Mouse (Mus musculus) megakaryocyte, embryonic 14.5 days (primary cell): ENCODE data around the gene Gm6169. TPM values are rescaled to one million over a fixed set of nuclear protein-coding genes. Genes with fewer than 3 reads are reported as not detected.
"Not testable (repeated sequence)": the region's sequence is repeated elsewhere in the genome, so short reads cannot be mapped to it uniquely, and the experiment has no call there.

Experiments
- H3K27me3 ChIP-seq: replicated peaks from 2 replicates; pipeline ENCODE3; 2012; ENCODE audit warnings: inconsistent platforms
- H3K36me3 ChIP-seq: replicated peaks from 2 replicates; pipeline ENCODE3; 2012; ENCODE audit warnings: low read length, inconsistent platforms, mixed read lengths
- H3K4me1 ChIP-seq: 2 replicates; pipeline ENCODE4 v1.6.1; 2012; ENCODE audit warnings: inconsistent platforms
- H3K4me3 ChIP-seq: replicated peaks from 2 replicates; pipeline ENCODE3; 2012; ENCODE audit warnings: moderate library complexity, mild to moderate bottlenecking, inconsistent platforms
- H3K9me3 ChIP-seq: 2 replicates; pipeline ENCODE4 v1.6.1; 2012; ENCODE audit warnings: inconsistent platforms
- FLI1 ChIP-seq: IDR thresholded peaks from 2 replicates; pipeline ENCODE4 v1.6.1; 2012; ENCODE audit warnings: low read length, inconsistent platforms, mixed read lengths
- GATA1 ChIP-seq: IDR thresholded peaks from 3 replicates; pipeline ENCODE4 v1.6.1; 2012; ENCODE audit warnings: mixed read lengths, low read length, inconsistent platforms, borderline replicate concordance
- polyA plus RNA-seq: library from polyadenylated mRNA; stranded (reverse); fragments of >175 nt; gene quantifications from 2 replicates; pipeline ENCODE4 v1.2.3, GENCODE M21; 2012; ENCODE audit warnings: low replicate concordance; ENCODE audit not compliant: insufficient read depth

Gm6169 gene
- polyA plus RNA-seq, 1 experiment: 0.32 TPM

DNA sequence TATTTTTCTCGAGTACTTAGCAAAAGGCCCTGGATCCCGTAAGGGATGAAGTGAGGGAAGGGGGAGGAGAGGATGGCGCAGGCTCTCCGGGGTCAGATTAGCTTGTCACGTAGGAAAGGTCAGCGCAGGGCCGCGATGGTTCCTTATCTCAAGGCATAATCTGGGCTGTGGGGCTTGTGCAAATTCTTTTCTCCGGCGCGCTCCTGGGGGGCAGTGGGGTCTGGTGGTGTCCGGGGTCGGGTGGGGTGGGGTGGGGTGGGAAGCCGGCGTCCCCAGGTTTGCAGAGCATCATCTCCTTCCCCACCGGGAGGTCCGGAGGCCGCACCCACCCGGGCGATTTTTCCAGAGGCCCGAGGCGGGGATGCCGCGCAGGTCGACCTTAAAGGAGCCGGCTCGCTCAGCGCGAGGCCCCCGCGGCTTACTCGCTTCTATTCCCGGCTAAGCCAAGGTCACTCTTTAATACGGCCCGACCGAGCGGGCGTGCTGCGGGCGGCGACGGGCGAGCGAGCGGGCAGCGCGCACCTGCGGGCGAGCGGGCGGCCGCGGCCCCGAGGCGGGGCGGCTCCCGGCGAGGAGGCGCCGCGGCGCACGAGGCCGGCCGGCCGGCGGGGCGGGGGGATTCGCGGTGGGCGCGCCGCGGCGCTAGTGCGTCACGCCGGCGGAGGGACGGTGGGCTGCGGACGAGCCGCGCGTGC lies 28.0 kb downstream of the Gm6169 start:
- H3K36me3 ChIP-seq: no peaks in the 10 kb centered on the region
- no peaks in the 10 kb centered on the region; the same call in 1 of the 2 replicates for H3K9me3 ChIP-seq
- peaks cover 22% of the 10 kb centered on the region for H3K4me1 ChIP-seq
- H3K4me3 ChIP-seq: peak overlapping the region; percentile 92
- TF ChIP-seq FLI1: no peak
- peaks cover 52% of the 10 kb centered on the region for H3K27me3 ChIP-seq

- peaks cover 37% of the 10 kb centered on the region for H3K27me3 ChIP-seq
- no peak for TF ChIP-seq FLI1
- TF ChIP-seq GATA1: no peak
- H3K4me3 ChIP-seq: no peak overlapping the region
- peaks cover 5% of the 10 kb centered on the region for H3K36me3 ChIP-seq
- peaks cover 7% of the 10 kb centered on the region for H3K9me3 ChIP-seq
- H3K4me1 ChIP-seq: peaks cover 46% of the 10 kb centered on the region
Observed at GRCm38 (mm10) chr13:97068151-97068550, 30.9 kb downstream of the Gm6169 start.

DNA sequence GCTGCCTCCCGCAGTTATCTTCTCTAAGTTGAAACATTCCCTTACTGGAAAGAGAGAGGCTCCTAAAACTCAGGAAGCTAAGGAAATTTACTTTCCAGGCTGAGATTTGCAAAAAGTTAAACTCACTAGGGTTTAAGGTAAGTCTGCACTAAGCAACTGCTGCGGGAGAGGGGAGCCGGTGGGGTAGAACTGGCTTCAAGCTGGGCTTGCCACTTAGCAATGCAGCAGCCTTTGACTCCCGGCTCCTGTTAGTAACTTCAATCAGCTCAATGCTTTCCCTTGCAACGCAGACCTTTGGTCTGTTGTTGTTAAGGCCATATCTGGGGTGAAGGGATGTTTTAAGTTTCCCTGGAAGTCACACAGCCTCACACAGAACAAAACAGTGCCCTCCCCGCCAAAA lies 31.3 kb downstream of the Gm6169 start:
- Histone ChIP-seq H3K36me3 (peaks cover 9% of the 10 kb centered on the region), H3K4me3 (no peak overlapping the region), H3K4me1 (peaks cover 50% of the 10 kb centered on the region), H3K27me3 (peaks cover 33% of the 10 kb centered on the region), H3K9me3 (peaks cover 11% of the 10 kb centered on the region)
- TF ChIP-seq FLI1 (no peak), GATA1 (no peak)

DNA sequence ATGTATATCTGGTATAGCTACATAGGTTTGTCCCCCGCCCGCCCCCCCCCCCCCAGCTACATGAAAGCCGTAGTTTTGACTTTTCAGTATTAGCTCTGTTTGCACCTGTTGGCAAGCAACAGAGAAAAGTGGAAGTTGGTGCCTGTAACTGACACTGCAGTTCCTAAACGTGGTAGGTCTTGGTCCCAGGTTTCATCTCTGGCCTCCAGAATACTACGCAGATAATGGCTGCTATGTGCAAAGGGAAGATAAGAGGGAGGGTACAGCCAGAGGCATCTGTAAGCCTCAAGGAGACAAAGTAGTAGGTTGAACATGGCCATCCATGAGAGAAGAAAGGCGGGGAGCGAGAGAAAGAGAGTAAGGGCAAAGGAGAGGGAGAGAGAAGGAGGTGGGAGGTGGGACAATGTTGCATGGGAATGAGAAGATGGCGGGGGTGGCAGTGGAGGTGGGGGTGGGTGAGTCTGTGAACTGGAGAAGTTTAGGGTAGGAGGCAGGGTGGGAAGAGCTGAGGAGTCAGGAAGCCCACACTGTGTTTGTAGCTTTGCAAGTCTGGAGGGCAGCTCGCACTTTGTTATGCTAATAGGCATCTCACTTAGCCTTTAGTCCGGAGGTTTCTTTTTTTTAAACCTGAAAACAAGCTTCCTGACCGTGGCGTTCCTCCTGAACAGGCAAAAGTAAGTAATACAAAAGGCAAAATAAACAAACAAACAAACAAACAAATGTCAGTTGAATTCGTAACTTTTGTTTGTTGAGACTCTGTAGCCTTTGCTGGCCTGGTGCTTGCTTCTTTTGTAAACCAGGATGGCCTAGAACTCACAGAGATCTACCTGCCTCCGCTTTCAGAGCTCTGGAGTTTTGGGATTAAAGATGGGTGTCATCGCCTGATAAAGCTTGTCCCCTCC lies 32.1 kb downstream of the Gm6169 start, which contains the start of gene Fam169a:
Gene Fam169a, plus strand, starts transcription at position 638 of the 902 bp plus-strand sequence.
- peaks cover 9% of the 10 kb centered on the region for H3K36me3 ChIP-seq
- H3K4me1 ChIP-seq: peaks cover 55% of the 10 kb centered on the region
- H3K27me3 ChIP-seq: peaks cover 26% of the 10 kb centered on the region
- TF ChIP-seq GATA1 (no peak), FLI1 (no peak)
- no peak within 1 kb of the TSS for H3K4me3 ChIP-seq
- H3K9me3 ChIP-seq: peaks cover 14% of the 10 kb centered on the region

- not testable (repeated sequence) for H3K36me3 ChIP-seq, H3K4me3 ChIP-seq
- Histone ChIP-seq H3K27me3 (peaks cover 14% of the 10 kb centered on the region), H3K9me3 (peaks cover 20% of the 10 kb centered on the region), H3K4me1 (peaks cover 55% of the 10 kb centered on the region)
Observed at GRCm38 (mm10) chr13:97064844-97065621, 34.0 kb downstream of the Gm6169 start.

DNA sequence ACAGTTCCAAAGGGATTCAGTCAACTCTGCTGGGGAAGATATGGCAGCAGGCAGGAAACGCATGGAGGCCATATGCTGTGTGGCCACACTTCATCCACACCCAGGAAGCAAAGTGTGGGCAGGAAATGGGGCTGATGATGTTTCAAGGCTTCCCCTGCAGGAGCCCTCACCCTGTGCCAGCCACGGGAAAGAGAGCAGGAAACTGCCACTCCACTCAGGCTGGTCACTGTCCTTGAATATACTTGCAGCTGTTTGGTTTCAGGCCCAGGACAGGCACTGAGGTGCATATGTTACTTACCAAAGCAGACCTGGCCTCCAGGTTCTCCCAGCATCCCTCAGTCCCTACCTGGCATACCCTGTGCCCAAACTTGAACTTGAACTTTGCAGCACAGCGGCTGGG lies 34.6 kb downstream of the Gm6169 start:
- 0 out of 2 replicates have a peak, but pooled peaks have one; percentile 43 for TF ChIP-seq FLI1
- TF ChIP-seq GATA1: no peak
- H3K4me1 ChIP-seq: peaks cover 60% of the 10 kb centered on the region
- peak overlapping the region; percentile 75 for H3K4me3 ChIP-seq
- H3K27me3 ChIP-seq: peaks cover 10% of the 10 kb centered on the region
- H3K36me3 ChIP-seq: peaks cover 9% of the 10 kb centered on the region
- peaks cover 20% of the 10 kb centered on the region for H3K9me3 ChIP-seq

- peaks cover 9% of the 10 kb centered on the region for H3K36me3 ChIP-seq
- H3K9me3 ChIP-seq: peaks cover 20% of the 10 kb centered on the region
- peaks cover 60% of the 10 kb centered on the region for H3K4me1 ChIP-seq
- TF ChIP-seq FLI1: no peak
- TF ChIP-seq GATA1: no peak
- H3K27me3 ChIP-seq: peaks cover 5% of the 10 kb centered on the region
- H3K4me3 ChIP-seq: peak overlapping the region; percentile 65
Observed at GRCm38 (mm10) chr13:97063431-97063830, 35.6 kb downstream of the Gm6169 start.

GRCm38 (mm10) chr13:97062151-97062550 lies 36.9 kb downstream of the Gm6169 start:
- TF ChIP-seq GATA1 (no peak), FLI1 (no peak)
- H3K4me3 ChIP-seq: no peak overlapping the region
- peaks cover 65% of the 10 kb centered on the region for H3K4me1 ChIP-seq
- peaks cover 1% of the 10 kb centered on the region for H3K27me3 ChIP-seq
- peaks cover 20% of the 10 kb centered on the region for H3K9me3 ChIP-seq
- peaks cover 9% of the 10 kb centered on the region for H3K36me3 ChIP-seq

DNA sequence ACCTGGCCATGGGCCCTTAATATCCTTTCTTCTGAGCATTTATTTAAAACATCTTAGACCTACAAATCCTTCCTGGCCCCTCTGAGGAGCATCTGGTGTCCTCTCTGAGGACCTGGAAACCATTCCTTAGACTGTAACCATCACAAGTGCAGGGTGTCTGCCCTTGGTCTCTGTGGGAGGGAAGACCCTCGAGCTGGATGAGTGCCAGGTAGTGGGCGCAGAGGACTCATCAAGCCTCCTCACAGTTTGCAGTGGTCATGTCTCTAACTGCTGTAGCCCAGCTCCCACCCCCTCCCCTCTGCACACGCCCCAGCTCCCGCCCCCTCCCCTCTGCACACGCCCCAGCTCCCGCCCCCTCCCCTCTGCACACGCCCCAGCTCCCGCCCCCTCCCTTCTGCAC lies 38.7 kb downstream of the Gm6169 start:
- peaks cover 67% of the 10 kb centered on the region for H3K4me1 ChIP-seq
- no peak for TF ChIP-seq FLI1
- TF ChIP-seq GATA1: no peak
- H3K27me3 ChIP-seq: peaks cover 2% of the 10 kb centered on the region
- H3K4me3 ChIP-seq: no peak overlapping the region
- peaks cover 20% of the 10 kb centered on the region for H3K9me3 ChIP-seq
- peaks cover 9% of the 10 kb centered on the region for H3K36me3 ChIP-seq

- Histone ChIP-seq H3K36me3 (peaks cover 9% of the 10 kb centered on the region), H3K9me3 (peaks cover 20% of the 10 kb centered on the region), H3K4me1 (peaks cover 61% of the 10 kb centered on the region), H3K4me3 (no peak overlapping the region), H3K27me3 (peaks cover 2% of the 10 kb centered on the region)
- no peak for TF ChIP-seq FLI1
- no peak for TF ChIP-seq GATA1
Observed at GRCm38 (mm10) chr13:97059746-97060145, 39.3 kb downstream of the Gm6169 start.
